Mouse (Mus musculus) telencephalon, adult 2 months (tissue): ENCODE data around the gene Rnf44.
A peak's percentile ranks its signal among the peaks of the same experiment; 100 is the strongest.

Experiments used
- DNase-seq: peaks from one replicate; pipeline ENCODE4 v3.0.0-alpha.2; 2011; ENCODE audit warnings: low read depth, low spot score

Gene Rnf44

GRCm38 (mm10) chr13:54693558-54694347, at the start of gene Rnf44:
Gene Rnf44 (minus strand): TSS chr13:54693907.
- peak; percentile 99 for DNase-seq

- DNase-seq: no peak
Measured at GRCm38 (mm10) chr13:54738213-54738601, 44.5 kb upstream of the Rnf44 start.

GRCm38 (mm10) chr13:54737488-54738212, 43.9 kb upstream of the Rnf44 start:
- DNase-seq: no peak

- no peak for DNase-seq
Measured at GRCm38 (mm10) chr13:54736931-54737330, 43.2 kb upstream of the Rnf44 start.

GRCm38 (mm10) chr13:54726131-54726530, 32.4 kb upstream of the Rnf44 start:
- DNase-seq: no peak

GRCm38 (mm10) chr13:54723143-54723542, 29.4 kb upstream of the Rnf44 start:
- DNase-seq: no peak

- no peak for DNase-seq
Measured at GRCm38 (mm10) chr13:54716916-54717315, 23.2 kb upstream of the Rnf44 start.

GRCm38 (mm10) chr13:54714996-54715395, 21.3 kb upstream of the Rnf44 start:
- DNase-seq: no peak

GRCm38 (mm10) chr13:54714393-54714792, 20.7 kb upstream of the Rnf44 start:
- no peak for DNase-seq

GRCm38 (mm10) chr13:54710866-54711265, 17.2 kb upstream of the Rnf44 start:
- DNase-seq: no peak

- DNase-seq: no peak
Measured at GRCm38 (mm10) chr13:54704890-54705289, 11.2 kb upstream of the Rnf44 start.

- no peak for DNase-seq
Measured at GRCm38 (mm10) chr13:54702507-54702906, 8.8 kb upstream of the Rnf44 start.

- no peak for DNase-seq
Measured at GRCm38 (mm10) chr13:54701243-54701642, 7.5 kb upstream of the Rnf44 start, which contains the start of gene Cdhr2. Gene Cdhr2 (plus strand): TSS chr13:54701461.

GRCm38 (mm10) chr13:54695479-54696230, 1.9 kb upstream of the Rnf44 start:
- DNase-seq: no peak

- DNase-seq: no peak
Measured at GRCm38 (mm10) chr13:54694348-54695060, 797 bp upstream of the Rnf44 start.

- no peak for DNase-seq
Measured at GRCm38 (mm10) chr13:54692711-54693557, 773 bp downstream of the Rnf44 start.

GRCm38 (mm10) chr13:54691737-54692136, 2.0 kb downstream of the Rnf44 start:
- no peak for DNase-seq

GRCm38 (mm10) chr13:54690151-54690740, 3.5 kb downstream of the Rnf44 start:
- no peak for DNase-seq

GRCm38 (mm10) chr13:54687575-54688424, 5.9 kb downstream of the Rnf44 start:
- peak; percentile 96 for DNase-seq
